Mouse (Mus musculus) R1 (cell line): ENCODE measurements around the gene Tfb2m.

Source experiments
- DNase-seq: peaks from one replicate; pipeline ENCODE4 v3.0.0-alpha.2; 2018; ENCODE audit warnings: low read depth, low spot score

The Tfb2m gene

GRCm38 (mm10) chr1:179559446-179560194 is 13.6 kb upstream of the Tfb2m start:
- peak; percentile 42 for DNase-seq

DNA sequence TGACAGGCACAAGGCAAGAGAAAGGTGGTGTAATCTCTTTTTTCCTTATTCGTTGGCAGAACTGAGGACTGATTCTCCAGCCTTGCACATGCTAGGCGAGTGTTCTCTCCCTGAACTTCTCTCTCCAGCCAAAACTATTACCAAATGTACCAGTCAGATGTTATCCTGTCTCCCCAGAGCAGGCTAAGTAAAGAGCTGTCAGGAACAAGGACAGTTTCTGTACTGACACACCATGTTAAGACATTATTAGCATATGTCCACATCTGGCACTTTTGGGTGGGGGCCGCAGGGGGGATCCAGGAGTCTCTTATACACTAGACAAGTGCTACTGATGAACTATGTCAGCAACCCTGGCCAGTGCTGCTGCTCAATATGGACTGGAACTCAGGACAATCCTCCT is 10.9 kb upstream of the Tfb2m start:
- DNase-seq = no peak

GRCm38 (mm10) chr1:179553949-179554347 is 7.9 kb upstream of the Tfb2m start:
- DNase-seq = no peak

- DNase-seq = no peak
These were observed 7.3 kb upstream of the Tfb2m start for GRCm38 (mm10) chr1:179553197-179553948.

DNA sequence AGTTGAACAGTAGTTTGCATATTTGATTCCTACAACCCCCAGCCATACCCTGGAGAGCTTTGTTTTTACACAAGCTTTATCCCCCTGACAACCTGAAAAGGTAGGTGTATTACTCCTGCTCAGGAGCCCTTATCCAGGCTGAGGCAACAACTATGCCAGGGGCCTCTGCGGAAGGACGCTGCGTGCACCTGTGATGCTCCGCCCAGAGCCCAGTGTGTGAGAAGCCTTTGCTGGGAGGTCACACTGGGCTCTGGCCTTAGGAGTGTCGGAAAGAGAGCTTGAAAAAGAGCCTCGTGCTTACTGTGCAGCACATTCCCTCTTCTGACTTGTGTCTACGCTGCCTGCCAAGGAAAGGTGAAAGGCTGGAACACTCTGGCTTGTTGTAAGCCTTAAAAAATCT is 6.7 kb upstream of the Tfb2m start:
- DNase-seq = peak; percentile 56

DNA sequence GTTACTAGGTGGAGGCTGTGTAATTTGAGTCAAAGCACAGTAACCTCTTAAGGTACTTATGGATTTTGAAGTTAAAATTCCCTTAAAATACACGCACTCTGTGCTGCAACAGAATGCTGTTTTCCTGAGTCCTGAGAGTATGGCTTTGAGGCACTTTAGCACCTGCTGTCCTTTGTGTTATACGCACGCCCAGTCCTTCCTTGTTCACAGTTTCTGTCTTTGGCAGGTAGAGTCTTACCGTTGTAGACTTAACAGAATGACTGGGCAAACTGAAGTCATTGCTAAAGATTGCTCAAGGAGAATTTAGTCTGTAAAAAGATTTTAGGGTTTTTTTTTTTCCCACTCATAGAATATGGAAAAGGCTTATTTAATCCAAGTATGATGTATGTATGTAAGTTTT is 5.9 kb upstream of the Tfb2m start:
- no peak for DNase-seq

DNA sequence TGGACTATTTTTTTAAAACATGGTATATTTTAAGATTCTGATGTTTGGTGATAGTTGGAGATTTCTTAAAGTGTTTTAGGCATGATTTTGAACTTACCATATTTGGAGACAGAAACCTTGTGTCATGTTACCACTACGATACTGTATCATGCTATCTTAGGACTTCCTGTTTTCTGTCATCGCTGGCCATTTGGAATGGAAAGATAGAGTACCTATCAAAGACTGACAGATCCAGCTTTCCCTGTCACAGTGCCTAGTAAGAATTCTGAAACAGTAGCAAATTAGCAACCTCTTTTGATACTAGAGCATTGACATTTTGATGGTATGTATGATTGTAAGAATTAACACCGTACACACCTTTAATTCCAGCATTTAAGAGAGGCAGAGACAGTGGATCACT is 5.3 kb upstream of the Tfb2m start:
- DNase-seq = no peak

DNA sequence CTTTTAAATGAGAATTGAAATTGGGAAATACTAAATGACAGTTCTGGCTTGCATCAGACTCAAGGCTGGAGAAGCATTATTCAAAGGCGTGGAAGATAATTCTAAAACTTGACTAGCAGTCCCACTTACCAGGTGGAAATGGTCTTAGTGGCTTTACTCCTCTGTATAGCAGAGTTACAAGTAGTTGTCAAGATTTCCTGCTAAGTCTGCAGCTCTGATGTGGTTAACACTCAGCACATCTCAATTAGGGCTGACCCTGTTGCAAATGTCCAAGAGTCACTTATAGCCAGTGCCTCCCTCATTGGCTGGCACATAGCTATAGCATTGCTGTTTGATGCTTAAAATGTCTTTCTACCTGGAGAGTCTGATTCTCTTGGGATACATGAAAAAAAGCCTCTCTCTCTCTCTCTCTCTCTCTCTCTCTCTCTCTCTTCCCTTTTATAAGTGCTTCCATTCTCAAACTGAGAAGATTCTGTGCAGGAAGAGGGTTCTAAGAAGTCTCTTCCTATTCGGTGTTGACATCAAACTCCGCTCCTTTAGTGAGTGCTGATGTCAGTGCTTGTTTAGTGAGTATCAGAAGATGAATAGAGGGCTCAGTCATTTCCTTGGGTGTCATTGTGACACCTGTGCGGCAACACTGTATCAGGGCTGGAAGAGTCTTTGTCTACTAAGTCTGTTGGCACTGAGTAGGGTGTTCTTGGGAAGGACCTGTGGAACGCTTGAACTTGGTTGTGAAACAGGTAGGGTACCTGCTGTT is 3.1 kb upstream of the Tfb2m start:
- no peak for DNase-seq

- DNase-seq = no peak
These were observed 2.2 kb upstream of the Tfb2m start for GRCm38 (mm10) chr1:179548220-179548619.

- no peak for DNase-seq
These were observed 1.1 kb upstream of the Tfb2m start for GRCm38 (mm10) chr1:179547176-179547575.

DNA sequence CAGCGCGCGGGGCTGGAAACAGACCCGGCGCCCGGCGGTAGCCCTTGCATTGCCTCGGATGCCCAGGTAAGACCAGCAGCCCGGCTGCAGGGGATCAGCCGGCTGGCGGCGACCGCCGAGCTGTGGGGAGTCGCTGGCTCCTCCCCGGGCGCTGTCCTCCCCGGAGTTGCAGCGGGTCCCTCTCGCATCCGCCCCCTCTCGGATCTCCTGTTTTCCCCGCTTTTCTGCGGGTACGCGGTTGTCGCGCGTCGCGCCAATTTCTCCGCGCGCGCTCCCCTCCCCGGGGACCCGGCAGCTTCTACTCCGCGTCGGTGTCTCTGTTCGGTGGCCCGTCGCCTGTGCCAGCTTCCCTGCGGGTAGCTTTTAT is 467 bp upstream of the Tfb2m start:
- no peak for DNase-seq

- DNase-seq = peak; percentile 77
These were observed 4.6 kb downstream of the Tfb2m start for GRCm38 (mm10) chr1:179541502-179541901.

GRCm38 (mm10) chr1:179539887-179540286 is 6.2 kb downstream of the Tfb2m start:
- no peak for DNase-seq

DNA sequence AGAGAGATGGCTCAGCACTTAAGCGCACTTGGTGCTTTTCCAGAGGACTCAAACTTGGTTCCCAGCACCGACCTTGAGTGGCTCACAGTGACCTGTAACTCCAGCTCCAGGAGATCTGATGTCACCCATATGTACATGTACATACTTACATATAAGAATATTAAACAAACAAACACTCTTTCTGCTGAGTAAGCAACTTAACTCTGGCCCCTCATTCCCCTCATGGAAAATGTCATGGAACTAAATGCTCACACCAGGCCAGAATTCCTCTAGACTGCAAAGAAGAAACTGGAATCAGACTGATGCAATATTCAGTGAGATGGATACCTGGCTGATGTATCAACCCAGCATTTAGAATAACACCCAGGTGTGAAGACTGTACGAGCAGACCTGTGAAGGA is 7.0 kb downstream of the Tfb2m start:
- DNase-seq = no peak

DNA sequence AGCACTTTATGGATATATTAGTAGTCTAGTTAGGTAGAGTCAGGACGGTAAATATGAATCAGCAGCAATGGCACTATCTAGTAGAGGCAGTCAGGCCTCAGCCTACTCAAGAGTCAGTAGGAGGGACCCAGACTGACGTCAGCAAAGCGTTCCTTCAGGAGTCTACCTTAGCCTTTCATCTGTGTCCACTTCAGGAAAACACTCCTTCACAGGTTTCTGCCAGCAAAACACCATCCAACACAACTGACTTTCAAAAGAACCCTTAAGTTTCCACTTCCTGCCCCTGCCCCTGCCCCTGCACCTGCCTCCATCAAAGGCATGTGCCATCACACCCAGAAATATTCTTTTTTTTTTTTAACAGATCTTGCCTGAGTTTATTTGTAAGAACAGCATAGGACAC is 26.2 kb downstream of the Tfb2m start:
- DNase-seq = no peak

- DNase-seq = peak; percentile 94
These were observed 28.2 kb downstream of the Tfb2m start, which contains the start of gene Smyd3 for GRCm38 (mm10) chr1:179517713-179518465. Smyd3 (minus strand) TSS chr1:179518041.

- peak; percentile 82 for DNase-seq
These were observed 28.9 kb downstream of the Tfb2m start for GRCm38 (mm10) chr1:179516941-179517712.

DNA sequence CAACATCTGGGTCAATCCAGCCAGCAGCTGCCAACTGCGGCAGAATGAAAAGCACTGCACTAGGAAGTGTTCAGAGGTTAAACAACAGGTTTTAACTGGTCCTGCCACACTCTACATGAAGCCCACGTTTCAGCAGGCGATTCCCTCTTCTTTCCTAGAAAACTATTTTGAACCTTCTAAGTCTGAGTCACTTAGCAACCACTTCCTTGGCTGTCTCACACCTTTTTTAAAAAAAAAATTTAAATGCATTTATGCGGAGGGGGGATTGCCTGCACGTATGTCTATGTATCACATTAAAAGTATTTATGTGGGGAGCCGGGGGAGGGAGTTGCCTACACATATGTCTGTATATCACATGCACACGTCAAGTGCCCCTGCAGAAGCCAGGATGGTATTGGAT is 34.2 kb downstream of the Tfb2m start:
- DNase-seq = no peak

- peak; percentile 93 for DNase-seq
These were observed 35.3 kb downstream of the Tfb2m start for GRCm38 (mm10) chr1:179510546-179511340.
